Mouse (Mus musculus) erythroblast, embryonic 14.5 days (primary cell): ENCODE measurements around the gene Myh9.

Source experiments
- GATA1 ChIP-seq: IDR thresholded peaks from 2 replicates; pipeline ENCODE4 v1.6.1; 2012; ENCODE audit warnings: low read length, inconsistent platforms, mixed read lengths
- TAL1 ChIP-seq: IDR thresholded peaks from 3 replicates; pipeline ENCODE4 v1.6.1; 2012; ENCODE audit warnings: low read length, inconsistent platforms, mixed read lengths

GRCm38 (mm10) chr15:77879756-77880155 lies 37.8 kb upstream of the Myh9 start:
- TF ChIP-seq GATA1 (no peak), TAL1 (no peak)
